Mouse (Mus musculus) embryonic fibroblast, embryonic 13.5 days (primary cell): ENCODE measurements at regions not wholly inside any gene's neighbourhood (a gene's known extent, or its start where the extent isn't known, plus 50 kb on each side); places are given as distances from the start of the nearest gene placed in this dataset.

Experiments used
- H3K27ac ChIP-seq: 2 replicates; pipeline ENCODE4 v1.5.1; 2012; ENCODE audit warnings: low read length, control low read depth, inconsistent platforms; ENCODE audit not compliant: insufficient read depth
- H3K4me1 ChIP-seq: 2 replicates; pipeline ENCODE4 v1.6.1; 2011; ENCODE audit warnings: low read length; ENCODE audit not compliant: control insufficient read depth, insufficient read depth
- H3K4me3 ChIP-seq: 2 replicates; pipeline ENCODE4 v1.5.1; 2011; ENCODE audit warnings: mild to moderate bottlenecking, control low read depth, low read length; ENCODE audit not compliant: insufficient read depth
- CTCF ChIP-seq: IDR thresholded peaks from 2 replicates; pipeline ENCODE4 v1.5.1; 2011; ENCODE audit warnings: mild to moderate bottlenecking, control low read depth, low read length, moderate library complexity, borderline replicate concordance; ENCODE audit not compliant: insufficient read depth
- POLR2A ChIP-seq: IDR thresholded peaks from 2 replicates; pipeline ENCODE4 v1.6.1; 2011; ENCODE audit warnings: low read depth, mild to moderate bottlenecking, control low read depth, low read length, moderate library complexity

GRCm38 (mm10) chr9:112725523-112725922 is 489.8 kb upstream of the Arpp21 start:
- H3K27ac ChIP-seq = no peak overlapping the region
- H3K4me1 ChIP-seq = no peaks in the 10 kb centered on the region
- no peak overlapping the region for H3K4me3 ChIP-seq
- TF ChIP-seq POLR2A = no peak
- no peak for TF ChIP-seq CTCF

- no peak for TF ChIP-seq CTCF
- TF ChIP-seq POLR2A = no peak
- Histone ChIP-seq H3K27ac (no peak overlapping the region), H3K4me3 (no peak overlapping the region), H3K4me1 (no peaks in the 10 kb centered on the region)
Measured at GRCm38 (mm10) chr9:112725103-112725502, 489.4 kb upstream of the Arpp21 start.

- TF ChIP-seq POLR2A (no peak), CTCF (no peak)
Measured at GRCm38 (mm10) chr9:112723346-112723745, 487.6 kb upstream of the Arpp21 start.

GRCm38 (mm10) chr9:112722501-112722900 is 486.8 kb upstream of the Arpp21 start:
- TF ChIP-seq CTCF (no peak), POLR2A (no peak)
- no peak overlapping the region for H3K27ac ChIP-seq
- H3K4me3 ChIP-seq = no peak overlapping the region

More at GRCm38 (mm10) chr9:112723346-112723745, 487.6 kb upstream of the Arpp21 start:
- Histone ChIP-seq H3K27ac (no peak overlapping the region), H3K4me1 (no peaks in the 10 kb centered on the region), H3K4me3 (no peak overlapping the region)

GRCm38 (mm10) chr9:112715197-112715762 is 479.5 kb upstream of the Arpp21 start:
- Histone ChIP-seq H3K4me1 (no peaks in the 10 kb centered on the region), H3K4me3 (no peak overlapping the region), H3K27ac (no peak overlapping the region)
- TF ChIP-seq POLR2A (no peak), CTCF (no peak)

More at GRCm38 (mm10) chr9:112722501-112722900, 486.8 kb upstream of the Arpp21 start:
- H3K4me1 ChIP-seq = no peaks in the 10 kb centered on the region

- Histone ChIP-seq H3K27ac (no peak overlapping the region), H3K4me1 (no peaks in the 10 kb centered on the region), H3K4me3 (no peak overlapping the region)
- TF ChIP-seq POLR2A = no peak
- no peak for TF ChIP-seq CTCF
Measured at GRCm38 (mm10) chr9:112678866-112679265, 443.1 kb upstream of the Arpp21 start.

- Histone ChIP-seq H3K4me3 (no peak overlapping the region), H3K4me1 (no peaks in the 10 kb centered on the region), H3K27ac (no peak overlapping the region)
- TF ChIP-seq POLR2A (no peak), CTCF (no peak)
Measured at GRCm38 (mm10) chr9:112675232-112675631, 439.5 kb upstream of the Arpp21 start.
